Mouse (Mus musculus): ENCODE data around the gene Angel1. TPM values are rescaled to one million over a fixed set of nuclear protein-coding genes. Genes with fewer than 3 reads are reported as not detected.

Gene Angel1
- total and polyA plus RNA-seq, 3 experiments: 1.3 to 5.3 TPM; not detected in 1

GRCm38 (mm10) chr12:86775561-86776280, 49.5 kb upstream of the Angel1 start:
- Histone ChIP-seq H3K4me3 (ENCODE audit: control insufficient read depth in 1 of 2, insufficient read depth in 1 of 2, low read depth in 2 of 2, low read length in 2 of 2) (no peak overlapping the region), H3K27me3 (ENCODE audit: control insufficient read depth in 1 of 2, insufficient read depth in 2 of 2, low read length in 2 of 2) (no peaks in the 10 kb centered on the region), H3K9ac (ENCODE audit: control insufficient read depth, low read depth, low read length, poor library complexity, severe bottlenecking) (no peak overlapping the region), H3K27ac (ENCODE audit: control insufficient read depth, low read depth, low read length) (no peak overlapping the region), H3K9me3 (replicated peaks; ENCODE audit: insufficient read depth, low read length) (no peaks in the 10 kb centered on the region), H3K36me3 (ENCODE audit: control insufficient read depth in 1 of 2, insufficient read depth in 2 of 2, low read length in 2 of 2) (no peaks in the 10 kb centered on the region), H3K4me1 (ENCODE audit: control insufficient read depth in 1 of 2, insufficient read depth in 2 of 2, low read length in 2 of 2) (no peaks in the 10 kb centered on the region), H3K79me2 (ENCODE audit: control insufficient read depth, insufficient read depth, low read length, poor library complexity) (no peaks in the 10 kb centered on the region)
- DNase-seq (ENCODE audit: low read depth, low spot score): no peak
- TF ChIP-seq TBP (IDR thresholded peaks at IDR 0.05; ENCODE audit: low read depth, low read length): 0 out of 2 replicates have a peak, but pooled peaks have one; percentile 18
- no peak for TF ChIP-seq POLR2A (IDR thresholded peaks at IDR 0.05; ENCODE audit: control insufficient read depth in 1 of 2, insufficient read depth in 1 of 2, low read depth in 1 of 2, low read length in 2 of 2, poor library complexity in 1 of 2)

- Histone ChIP-seq H3K9me3 (replicated peaks; ENCODE audit: insufficient read depth, low read length) (no peaks in the 10 kb centered on the region), H3K4me3 (ENCODE audit: control insufficient read depth in 1 of 2, insufficient read depth in 1 of 2, low read depth in 2 of 2, low read length in 2 of 2) (no peak overlapping the region), H3K79me2 (ENCODE audit: control insufficient read depth, insufficient read depth, low read length, poor library complexity) (no peaks in the 10 kb centered on the region), H3K27me3 (ENCODE audit: control insufficient read depth in 1 of 2, insufficient read depth in 2 of 2, low read length in 2 of 2) (no peaks in the 10 kb centered on the region), H3K4me1 (ENCODE audit: control insufficient read depth in 1 of 2, insufficient read depth in 2 of 2, low read length in 2 of 2) (peaks cover 0 to 2% of the 10 kb centered on the region in 2 experiments; a peak in 1 of 4 replicates), H3K36me3 (ENCODE audit: control insufficient read depth in 1 of 2, insufficient read depth in 2 of 2, low read length in 2 of 2) (peaks cover 0 to 2% of the 10 kb centered on the region in 2 experiments; a peak in 1 of 4 replicates), H3K27ac (ENCODE audit: control insufficient read depth, low read depth, low read length) (no peak overlapping the region), H3K9ac (ENCODE audit: control insufficient read depth, low read depth, low read length, poor library complexity, severe bottlenecking) (no peak overlapping the region)
- TF ChIP-seq ETS1 (IDR thresholded peaks at IDR 0.05; ENCODE audit: low read depth, low read length) (no peak), CHD2 (IDR thresholded peaks at IDR 0.05; ENCODE audit: low read length) (no peak), MYB (IDR thresholded peaks at IDR 0.05; ENCODE audit: low read depth, low read length) (no peak), MXI1 (IDR thresholded peaks at IDR 0.05; ENCODE audit: low read depth, low read length) (no peak), ELF1 (IDR thresholded peaks at IDR 0.05; ENCODE audit: low read depth, low read length) (no peak), SIN3A (IDR thresholded peaks at IDR 0.05; ENCODE audit: low read length) (no peak), ZNF384 (IDR thresholded peaks at IDR 0.05; ENCODE audit: low read depth, low read length) (no peak)
- no peak for DNase-seq (ENCODE audit: low read depth, low spot score)
Observed at GRCm38 (mm10) chr12:86772551-86772950, 46.3 kb upstream of the Angel1 start.

GRCm38 (mm10) chr12:86771823-86772427, 45.7 kb upstream of the Angel1 start:
- Histone ChIP-seq H3K36me3 (ENCODE audit: control insufficient read depth in 1 of 2, insufficient read depth in 2 of 2, low read length in 2 of 2) (peaks cover 0 to 3% of the 10 kb centered on the region in 2 experiments; a peak in 1 of 4 replicates), H3K27ac (ENCODE audit: control insufficient read depth, low read depth, low read length) (no peak overlapping the region), H3K9ac (ENCODE audit: control insufficient read depth, low read depth, low read length, poor library complexity, severe bottlenecking) (no peak overlapping the region), H3K9me3 (replicated peaks; ENCODE audit: insufficient read depth, low read length) (no peaks in the 10 kb centered on the region), H3K4me3 (ENCODE audit: control insufficient read depth in 1 of 2, insufficient read depth in 1 of 2, low read depth in 2 of 2, low read length in 2 of 2) (no peak overlapping the region), H3K4me1 (ENCODE audit: control insufficient read depth in 1 of 2, insufficient read depth in 2 of 2, low read length in 2 of 2) (peaks cover 0 to 8% of the 10 kb centered on the region in 2 experiments; a peak in 2 of 4 replicates), H3K27me3 (ENCODE audit: control insufficient read depth in 1 of 2, insufficient read depth in 2 of 2, low read length in 2 of 2) (no peaks in the 10 kb centered on the region), H3K79me2 (ENCODE audit: control insufficient read depth, insufficient read depth, low read length, poor library complexity) (no peaks in the 10 kb centered on the region)
- DNase-seq (ENCODE audit: low read depth, low spot score): peak; percentile 89
- TF ChIP-seq CTCF (IDR thresholded peaks at IDR 0.05 in 2 of 3, conservative IDR thresholded peaks at IDR 0.05 in 1 of 3; ENCODE audit: control insufficient read depth in 1 of 3, insufficient read depth in 1 of 3, low read depth in 2 of 3, low read length in 3 of 3, poor library complexity in 1 of 3, severe bottlenecking in 1 of 3) (peak; percentile 89 to 99 (median 98)), NELFE (IDR thresholded peaks at IDR 0.05; ENCODE audit: low read depth, low read length) (no peak), RAD21 (IDR thresholded peaks at IDR 0.05; ENCODE audit: low read depth, low read length) (peak; percentile 90), POLR2A (IDR thresholded peaks at IDR 0.05; ENCODE audit: control insufficient read depth in 1 of 2, insufficient read depth in 1 of 2, low read depth in 1 of 2, low read length in 2 of 2, poor library complexity in 1 of 2) (no peak), MAZ (IDR thresholded peaks at IDR 0.05; ENCODE audit: low read depth, low read length) (peak; percentile 46; the same call in 1 of the 2 replicates), POLR2AphosphoS2 (IDR thresholded peaks at IDR 0.05; ENCODE audit: low read length) (no peak), MXI1 (IDR thresholded peaks at IDR 0.05; ENCODE audit: low read depth, low read length) (no peak), SIN3A (IDR thresholded peaks at IDR 0.05; ENCODE audit: low read length) (peak; percentile 52; the same call in 1 of the 2 replicates), SMC3 (IDR thresholded peaks at IDR 0.05; ENCODE audit: low read depth, low read length) (peak; percentile 95), TBP (IDR thresholded peaks at IDR 0.05; ENCODE audit: low read depth, low read length) (no peak), MAX (IDR thresholded peaks at IDR 0.05; ENCODE audit: low read length) (no peak), MEF2A (IDR thresholded peaks at IDR 0.05; ENCODE audit: extremely low read depth, insufficient replicate concordance, low read depth, low read length, poor library complexity, severe bottlenecking) (no peak), ETS1 (IDR thresholded peaks at IDR 0.05; ENCODE audit: low read depth, low read length) (no peak), ZC3H11A (IDR thresholded peaks at IDR 0.05; ENCODE audit: low read depth, low read length) (peak; percentile 87), MAFK (IDR thresholded peaks at IDR 0.05; ENCODE audit: borderline replicate concordance, low read depth, low read length) (no peak), NRF1 (IDR thresholded peaks at IDR 0.05; ENCODE audit: insufficient read depth, low read depth, low read length, poor library complexity, severe bottlenecking) (peak; percentile 60), ELF1 (IDR thresholded peaks at IDR 0.05; ENCODE audit: low read depth, low read length) (0 out of 2 replicates have a peak, but pooled peaks have one; percentile 27), HCFC1 (IDR thresholded peaks at IDR 0.05; ENCODE audit: low read depth, low read length) (0 out of 2 replicates have a peak, but pooled peaks have one; percentile 26)

Data from MEL (cell line).